Mouse (Mus musculus): ENCODE data around the gene Kdm1b. TPM values are rescaled to one million over a fixed set of nuclear protein-coding genes. Genes with fewer than 3 reads are reported as not detected.

Gene Kdm1b
- polyA plus RNA-seq, 1 experiment from 2014 or later: 13.4 TPM

- Histone ChIP-seq H3K4me2 (no peak overlapping the region), H3K27ac (no peak overlapping the region), H3K4me3 (no peak overlapping the region), H3K36me3 (peaks cover 70% of the 10 kb centered on the region), H3K9ac (no peak overlapping the region), H3K9me3 (no peaks in the 10 kb centered on the region), H3K4me1 (no peaks in the 10 kb centered on the region), H3K27me3 (no peaks in the 10 kb centered on the region)
- no peak for ATAC-seq (ENCODE audit: insufficient number of reproducible peaks, insufficient read depth, low FRiP score, low TSS enrichment, low read depth)
- 86% methylated on average over 2 of the region's 2 CpGs for WGBS
Measured at GRCm38 (mm10) chr13:47089271-47089670, 46.0 kb downstream of the Kdm1b start.

GRCm38 (mm10) chr13:47093791-47094190 is 50.5 kb downstream of the Kdm1b start:
- Histone ChIP-seq H3K9me3 (no peaks in the 10 kb centered on the region), H3K9ac (no peak overlapping the region), H3K4me3 (no peak overlapping the region), H3K4me2 (no peak overlapping the region), H3K27me3 (no peaks in the 10 kb centered on the region), H3K27ac (no peak overlapping the region), H3K36me3 (peaks cover 77% of the 10 kb centered on the region), H3K4me1 (no peaks in the 10 kb centered on the region)
- WGBS: 93% methylated on average over 2 of the region's 2 CpGs
- ATAC-seq (ENCODE audit: insufficient number of reproducible peaks, insufficient read depth, low FRiP score, low TSS enrichment, low read depth): no peak

GRCm38 (mm10) chr13:47096591-47096990 is 53.3 kb downstream of the Kdm1b start:
- H3K9ac ChIP-seq: no peak overlapping the region
- no peak overlapping the region for H3K4me2 ChIP-seq
- no peaks in the 10 kb centered on the region for H3K4me1 ChIP-seq
- peaks cover 76% of the 10 kb centered on the region for H3K36me3 ChIP-seq
- no peaks in the 10 kb centered on the region for H3K27me3 ChIP-seq
- H3K9me3 ChIP-seq: no peaks in the 10 kb centered on the region
- no peak overlapping the region for H3K27ac ChIP-seq
- ATAC-seq (ENCODE audit: insufficient number of reproducible peaks, insufficient read depth, low FRiP score, low TSS enrichment, low read depth): no peak
- 77% methylated on average over 2 of the region's 2 CpGs for WGBS
- H3K4me3 ChIP-seq: no peak overlapping the region

- Histone ChIP-seq H3K4me3 (no peak overlapping the region), H3K27me3 (no peaks in the 10 kb centered on the region), H3K9ac (no peak overlapping the region), H3K27ac (no peak overlapping the region), H3K4me2 (no peak overlapping the region), H3K4me1 (peaks cover 15% of the 10 kb centered on the region), H3K36me3 (peaks cover 62% of the 10 kb centered on the region), H3K9me3 (no peaks in the 10 kb centered on the region)
- ATAC-seq (ENCODE audit: insufficient number of reproducible peaks, insufficient read depth, low FRiP score, low TSS enrichment, low read depth): no peak
- 84% methylated on average over 7 of the region's 7 CpGs for WGBS
Measured at GRCm38 (mm10) chr13:47099265-47099664, 56.0 kb downstream of the Kdm1b start.

- no peak for ATAC-seq (ENCODE audit: insufficient number of reproducible peaks, insufficient read depth, low FRiP score, low TSS enrichment, low read depth)
- Histone ChIP-seq H3K36me3 (peaks cover 50% of the 10 kb centered on the region), H3K4me2 (no peak overlapping the region), H3K4me1 (peaks cover 16% of the 10 kb centered on the region), H3K4me3 (no peak overlapping the region), H3K9me3 (no peaks in the 10 kb centered on the region), H3K27ac (no peak overlapping the region), H3K9ac (no peak overlapping the region), H3K27me3 (no peaks in the 10 kb centered on the region)
- WGBS: 96% methylated on average over 2 of the region's 2 CpGs
Measured at GRCm38 (mm10) chr13:47100587-47100986, 57.3 kb downstream of the Kdm1b start.

- Histone ChIP-seq H3K27me3 (no peaks in the 10 kb centered on the region), H3K9me3 (no peaks in the 10 kb centered on the region), H3K27ac (no peak overlapping the region), H3K4me2 (peak overlapping the region; percentile 77), H3K9ac (peak overlapping the region; percentile 53), H3K4me1 (peaks cover 26% of the 10 kb centered on the region), H3K4me3 (peak overlapping the region; percentile 97), H3K36me3 (peaks cover 21% of the 10 kb centered on the region)
- 31% methylated on average over 2 of the region's 2 CpGs for WGBS
- ATAC-seq (ENCODE audit: insufficient number of reproducible peaks, insufficient read depth, low FRiP score, low TSS enrichment, low read depth): no peak
Measured at GRCm38 (mm10) chr13:47104146-47104545, 60.8 kb downstream of the Kdm1b start.

GRCm38 (mm10) chr13:47104856-47105541 is 61.7 kb downstream of the Kdm1b start:
- H3K4me1 ChIP-seq: peaks cover 26% of the 10 kb centered on the region
- H3K27ac ChIP-seq: peak overlapping the region; percentile 100
- ATAC-seq (ENCODE audit: insufficient number of reproducible peaks, insufficient read depth, low FRiP score, low TSS enrichment, low read depth): no peak
- peak overlapping the region; percentile 97 for H3K4me3 ChIP-seq
- peak overlapping the region; percentile 98 for H3K9ac ChIP-seq
- H3K27me3 ChIP-seq: no peaks in the 10 kb centered on the region
- peak overlapping the region; percentile 77 for H3K4me2 ChIP-seq
- WGBS: under 1% methylated on average over 25 of the region's 25 CpGs
- no peaks in the 10 kb centered on the region for H3K9me3 ChIP-seq
- H3K36me3 ChIP-seq: peaks cover 16% of the 10 kb centered on the region

GRCm38 (mm10) chr13:47105711-47106579 is 62.6 kb downstream of the Kdm1b start, which contains the start of gene Dek:
Gene Dek (minus strand): TSS chr13:47106201.
- WGBS: under 1% methylated on average over 120 of the region's 129 CpGs

GRCm38 (mm10) chr13:47106580-47106888 is 63.2 kb downstream of the Kdm1b start:
- ATAC-seq (ENCODE audit: insufficient number of reproducible peaks, insufficient read depth, low FRiP score, low TSS enrichment, low read depth): no peak
- H3K4me1 ChIP-seq: peaks cover 26% of the 10 kb centered on the region
- WGBS: under 1% methylated on average over 20 of the region's 20 CpGs
- peak overlapping the region; percentile 98 for H3K9ac ChIP-seq
- H3K27me3 ChIP-seq: no peaks in the 10 kb centered on the region
- H3K27ac ChIP-seq: peak overlapping the region; percentile 100
- H3K4me2 ChIP-seq: peak overlapping the region; percentile 77
- peak overlapping the region; percentile 97 for H3K4me3 ChIP-seq
- peaks cover 4% of the 10 kb centered on the region for H3K36me3 ChIP-seq
- H3K9me3 ChIP-seq: no peaks in the 10 kb centered on the region

More at GRCm38 (mm10) chr13:47105711-47106579, 62.6 kb downstream of the Kdm1b start, which contains the start of gene Dek:
- H3K9me3 ChIP-seq: no peaks in the 10 kb centered on the region
- H3K4me3 ChIP-seq: peak within 1 kb of the TSS; percentile 97
- no peaks in the 10 kb centered on the region for H3K27me3 ChIP-seq
- H3K4me1 ChIP-seq: peaks cover 26% of the 10 kb centered on the region
- peak within 1 kb of the TSS; percentile 77 for H3K4me2 ChIP-seq
- peaks cover 9% of the 10 kb centered on the region for H3K36me3 ChIP-seq
- H3K9ac ChIP-seq: peak within 1 kb of the TSS; percentile 98
- ATAC-seq (ENCODE audit: insufficient number of reproducible peaks, insufficient read depth, low FRiP score, low TSS enrichment, low read depth): peak; percentile 89
- H3K27ac ChIP-seq: peak within 1 kb of the TSS; percentile 100

GRCm38 (mm10) chr13:47109239-47109638 is 65.9 kb downstream of the Kdm1b start:
- no peak overlapping the region for H3K9ac ChIP-seq
- WGBS: 74% methylated on average over 2 of the region's 2 CpGs
- no peaks in the 10 kb centered on the region for H3K9me3 ChIP-seq
- H3K27ac ChIP-seq: no peak overlapping the region
- no peaks in the 10 kb centered on the region for H3K36me3 ChIP-seq
- H3K27me3 ChIP-seq: no peaks in the 10 kb centered on the region
- no peak for ATAC-seq (ENCODE audit: insufficient number of reproducible peaks, insufficient read depth, low FRiP score, low TSS enrichment, low read depth)
- no peak overlapping the region for H3K4me3 ChIP-seq
- H3K4me2 ChIP-seq: no peak overlapping the region
- peaks cover 20% of the 10 kb centered on the region for H3K4me1 ChIP-seq

GRCm38 (mm10) chr13:47111185-47111584 is 67.9 kb downstream of the Kdm1b start:
- H3K27me3 ChIP-seq: no peaks in the 10 kb centered on the region
- no peak overlapping the region for H3K27ac ChIP-seq
- H3K4me1 ChIP-seq: peaks cover 18% of the 10 kb centered on the region
- no peak overlapping the region for H3K4me3 ChIP-seq
- H3K9ac ChIP-seq: no peak overlapping the region
- ATAC-seq (ENCODE audit: insufficient number of reproducible peaks, insufficient read depth, low FRiP score, low TSS enrichment, low read depth): no peak
- 70% methylated on average over 3 of the region's 3 CpGs for WGBS
- no peak overlapping the region for H3K4me2 ChIP-seq
- no peaks in the 10 kb centered on the region for H3K36me3 ChIP-seq
- no peaks in the 10 kb centered on the region for H3K9me3 ChIP-seq

- ATAC-seq (ENCODE audit: insufficient number of reproducible peaks, insufficient read depth, low FRiP score, low TSS enrichment, low read depth): no peak
- Histone ChIP-seq H3K4me3 (no peak overlapping the region), H3K36me3 (no peaks in the 10 kb centered on the region), H3K9ac (no peak overlapping the region), H3K9me3 (no peaks in the 10 kb centered on the region), H3K27me3 (no peaks in the 10 kb centered on the region), H3K4me1 (peaks cover 13% of the 10 kb centered on the region), H3K27ac (no peak overlapping the region), H3K4me2 (no peak overlapping the region)
- WGBS: 81% methylated on average over 3 of the region's 3 CpGs
Measured at GRCm38 (mm10) chr13:47112056-47112455, 68.8 kb downstream of the Kdm1b start.

All from embryonic facial prominence, embryonic 13.5 days (tissue).